Comparison of ENCODE assay signal across 8 mouse cellular contexts in genomic region chr19:47507128-47508121, GRCm38 (mm10). TPM values are rescaled to one million over a fixed set of nuclear protein-coding genes. Genes with fewer than 3 reads are reported as not detected.
DNase-seq lines count a peak whose midpoint lies in the region; ATAC-seq and TF ChIP-seq lines count a peak whose summit lies in the region.

No protein-coding gene starts in this region.

- peak; percentile 68 to 78 for DNase-seq in CD8-positive naive resting alpha-beta T cell, adult 2 months (ENCODE audit: low read depth in 2 of 2, low spot score in 2 of 2)
- peak; percentile 62 for DNase-seq in embryo, embryonic 11 days
- peak; percentile 71 for DNase-seq in layer of hippocampus, adult 9-10 months (ENCODE audit: low spot score)
- DNase-seq in lung, adult 2 months, result peak; percentile 74
- peak; percentile 80 for DNase-seq in retina, embryonic 14.5 days (ENCODE audit: low spot score)
- no peak for DNase-seq in urinary bladder, adult 2 months (ENCODE audit: low spot score)

- peak overlapping the region; percentile 91 for H3K27ac ChIP-seq in heart, embryonic 16.5 days (ENCODE audit: low read length)

- ATAC-seq in activated CD4-positive, CD25-positive, alpha-beta regulatory T cell, adult 4 months, result peak; percentile 61
- no peak for ATAC-seq in heart, embryonic 16.5 days (replicated peaks; ENCODE audit: extremely low read depth, insufficient read depth, low FRiP score)

- WGBS in heart, embryonic 16.5 days, result 53% methylated on average over 27 of the region's 27 CpGs
- 36% methylated on average over 27 of the region's 27 CpGs for WGBS in lung, adult 2 months

- peaks cover 30% of the 10 kb centered on the region for H3K4me1 ChIP-seq in heart, embryonic 16.5 days (ENCODE audit: control insufficient read depth, insufficient read depth, low read length)
- peaks cover 29% of the 10 kb centered on the region for H3K4me1 ChIP-seq in lung, adult 2 months (ENCODE audit: control insufficient read depth, insufficient read depth, low read length)

- no peak for TF ChIP-seq POLR2A in lung, adult 2 months (IDR thresholded peaks at IDR 0.05; ENCODE audit: borderline replicate concordance, extremely low read depth, low read depth, low read length)

- H3K9ac ChIP-seq in heart, embryonic 16.5 days (ENCODE audit: low read length), result peak overlapping the region; percentile 34

- no peaks in the 10 kb centered on the region for H3K27me3 ChIP-seq in heart, embryonic 16.5 days (ENCODE audit: control insufficient read depth, insufficient read depth, low read length)

- TF ChIP-seq CTCF in lung, adult 2 months (IDR thresholded peaks at IDR 0.05; ENCODE audit: insufficient read depth, low read length), result peak; percentile 62

- no peak overlapping the region for H3K4me3 ChIP-seq in heart, embryonic 16.5 days (ENCODE audit: low read length)
- peak overlapping the region; percentile 10 for H3K4me3 ChIP-seq in lung, adult 2 months (replicated peaks; ENCODE audit: extremely low read depth, low read depth, low read length)

- H3K36me3 ChIP-seq in heart, embryonic 16.5 days (ENCODE audit: control insufficient read depth, insufficient read depth), result peaks cover 5% of the 10 kb centered on the region; the same call in 1 of the 2 replicates

- peak overlapping the region; percentile 21 for H3K4me2 ChIP-seq in heart, embryonic 16.5 days (ENCODE audit: low read depth, low read length)

- no peaks in the 10 kb centered on the region for H3K9me3 ChIP-seq in heart, embryonic 16.5 days (replicated peaks; ENCODE audit: control insufficient read depth, low read length)

RNA-seq across cellular contexts. Expression of gene Stn1, which starts 29.9 kb away (rescaled TPM):
- polyA plus RNA-seq in activated CD4-positive, CD25-positive, alpha-beta regulatory T cell, adult 4 months (2017; shearing (Covaris generic)), result 10 to 100 TPM; 29.5 to 38.1 TPM
- 37.3 and 38.5 TPM in 2 replicates for polyA plus RNA-seq in heart, embryonic 16.5 days (2015; fragmentation: Nextera tagmentation; extraction: Ambion mirVana)
- polyA plus RNA-seq in lung, adult 2 months (2012; rRNA removed), result 19.2 and 21.1 TPM in 2 replicates
- 19.4 and 21.2 TPM in 2 replicates for polyA plus RNA-seq in urinary bladder, adult 2 months (2012; rRNA removed)

RNA-seq across cellular contexts. Expression of gene Sh3pxd2a, which starts 43.2 kb away (rescaled TPM):
- under 1 TPM; 0.60 to 0.79 TPM for polyA plus RNA-seq in activated CD4-positive, CD25-positive, alpha-beta regulatory T cell, adult 4 months (2017; shearing (Covaris generic))
- 4.5 and 6.3 TPM in 2 replicates for polyA plus RNA-seq in heart, embryonic 16.5 days (2015; fragmentation: Nextera tagmentation; extraction: Ambion mirVana)
- 36.9 and 40.9 TPM in 2 replicates for polyA plus RNA-seq in lung, adult 2 months (2012; rRNA removed)
- polyA plus RNA-seq in urinary bladder, adult 2 months (2012; rRNA removed), result 23.2 and 30.0 TPM in 2 replicates
